8 mouse cellular contexts compared by ENCODE assay signal in genomic region chr5:38480822-38481707, GRCm38 (mm10). TPM values are rescaled to one million over a fixed set of nuclear protein-coding genes. Genes with fewer than 3 reads are reported as not detected.
DNase-seq lines count a peak whose midpoint lies in the region; ATAC-seq lines count a peak whose summit lies in the region.

No protein-coding gene starts in this region.

- 0 out of 2 replicates have a peak overlapping the region, but pooled peaks have one; percentile 75 for H3K27ac ChIP-seq in heart, embryonic 10.5 days
- H3K27ac ChIP-seq in liver, embryonic 15.5 days (replicated peaks): peak overlapping the region; percentile 81

- no peak for ATAC-seq in liver, embryonic 15.5 days (ENCODE audit: insufficient read depth)
- no peak for ATAC-seq in megakaryocyte progenitor cell, adult 5-6 weeks (replicated peaks; ENCODE audit: poor library complexity)

- peaks cover 19% of the 10 kb centered on the region for H3K27me3 ChIP-seq in heart, embryonic 10.5 days (ENCODE audit: insufficient read depth, poor library complexity, severe bottlenecking)
- H3K27me3 ChIP-seq in liver, embryonic 15.5 days: no peaks in the 10 kb centered on the region

- H3K9ac ChIP-seq in liver, embryonic 15.5 days: peak overlapping the region; percentile 64; the same call in 1 of the 2 replicates

- H3K4me1 ChIP-seq in heart, embryonic 10.5 days: peaks cover 24% of the 10 kb centered on the region
- H3K4me1 ChIP-seq in liver, embryonic 15.5 days (replicated peaks): peaks cover 51% of the 10 kb centered on the region

- H3K4me2 ChIP-seq in liver, embryonic 15.5 days: peak overlapping the region; percentile 85

- peaks cover under 1% of the 10 kb centered on the region; the same call in 1 of the 2 replicates for H3K36me3 ChIP-seq in heart, embryonic 10.5 days
- peaks cover 14% of the 10 kb centered on the region for H3K36me3 ChIP-seq in liver, embryonic 15.5 days (replicated peaks)

- intact Hi-C loops in heart, postnatal 10 days (cut with DNase I): no loop called here

- no peak overlapping the region for H3K4me3 ChIP-seq in heart, embryonic 10.5 days
- peak overlapping the region; percentile 59 for H3K4me3 ChIP-seq in liver, embryonic 15.5 days (replicated peaks)

- DNase-seq in heart, embryonic 10.5 days (ENCODE audit: low spot score): no peak
- DNase-seq in heart, postnatal 10 days: no peak
- DNase-seq in thymus, postnatal 4 days: peak; percentile 5
- DNase-seq in thymus, adult 18-20 months: no peak
- DNase-seq in retina, postnatal 1 day: no peak
- no peak for DNase-seq in B cell, adult 2 months

- 74% methylated on average over 10 of the region's 10 CpGs for WGBS in heart, embryonic 10.5 days
- WGBS in liver, embryonic 15.5 days (ENCODE audit: insufficient replicate concordance): 62% methylated on average over 10 of the region's 10 CpGs

- no peaks in the 10 kb centered on the region for H3K9me3 ChIP-seq in heart, embryonic 10.5 days
- no peaks in the 10 kb centered on the region for H3K9me3 ChIP-seq in liver, embryonic 15.5 days (replicated peaks)

RNA-seq across cellular contexts. Expression of gene Slc2a9, which starts 21.9 kb away (rescaled TPM):
- 0.31 and 0.47 TPM in 2 replicates for polyA plus RNA-seq in heart, embryonic 10.5 days (2016; fragmentation: Nextera tagmentation; extraction: Ambion mirVana)
- total RNA-seq in heart, postnatal 10 days (2021): 1 to 10 TPM; 2.2 to 2.8 TPM
- polyA plus RNA-seq in liver, embryonic 15.5 days (2015; fragmentation: Nextera tagmentation; extraction: Ambion mirVana): 2.3 and 2.6 TPM in 2 replicates
- 3.4 and 3.9 TPM in 2 replicates for total RNA-seq in megakaryocyte progenitor cell, adult 5-6 weeks (2015)
- total RNA-seq in megakaryocyte progenitor cell, adult 5-6 weeks (2017): 4.2 and 9.8 TPM in 2 replicates
